Comparison of ENCODE assay signal across 7 mouse cellular contexts in genomic region chr8:128652399-128653109, GRCm38 (mm10). TPM values are rescaled to one million over a fixed set of nuclear protein-coding genes. Genes with fewer than 3 reads are reported as not detected.
DNase-seq lines count a peak whose midpoint lies in the region; ATAC-seq and TF ChIP-seq lines count a peak whose summit lies in the region.

No protein-coding gene starts in this region.

- WGBS in intestine, postnatal 0 days = 39% methylated on average over 6 of the region's 6 CpGs
- WGBS in intestine, embryonic 16.5 days = 29% methylated on average over 6 of the region's 6 CpGs
- WGBS in embryonic facial prominence, embryonic 14.5 days = 46% methylated on average over 6 of the region's 6 CpGs
- 35% methylated on average over 6 of the region's 6 CpGs for WGBS in liver, postnatal 0 days (ENCODE audit: insufficient replicate concordance)

- 0 out of 2 replicates have a peak, but pooled peaks cover 3% of the 10 kb centered on the region for H3K4me1 ChIP-seq in intestine, postnatal 0 days (replicated peaks; ENCODE audit: control insufficient read depth, insufficient read depth, low read length)
- peaks cover 5% of the 10 kb centered on the region for H3K4me1 ChIP-seq in intestine, embryonic 16.5 days (ENCODE audit: control insufficient read depth, insufficient read depth, low read length)
- peaks cover 7% of the 10 kb centered on the region for H3K4me1 ChIP-seq in embryonic facial prominence, embryonic 14.5 days (ENCODE audit: control insufficient read depth, insufficient read depth, low read length)
- H3K4me1 ChIP-seq in liver, postnatal 0 days (ENCODE audit: insufficient read depth) = peaks cover 2% of the 10 kb centered on the region

- DNase-seq in ZHBTc4 (ENCODE audit: low read depth, low spot score) = peak; percentile 57
- DNase-seq in embryonic facial prominence, embryonic 14.5 days (ENCODE audit: low spot score) = peak; percentile 84
- peak; percentile 29 for DNase-seq in liver, postnatal 0 days
- peak; percentile 50 for DNase-seq in telencephalon, adult 2 months (ENCODE audit: low read depth, low spot score)

- H3K27ac ChIP-seq in intestine, postnatal 0 days (ENCODE audit: low read depth, low read length) = no peak overlapping the region
- no peak overlapping the region for H3K27ac ChIP-seq in intestine, embryonic 16.5 days (ENCODE audit: low read length)
- no peak overlapping the region for H3K27ac ChIP-seq in embryonic facial prominence, embryonic 14.5 days (replicated peaks; ENCODE audit: low read depth, low read length)
- H3K27ac ChIP-seq in liver, postnatal 0 days (ENCODE audit: low read depth) = no peak overlapping the region

- no peaks in the 10 kb centered on the region for H3K36me3 ChIP-seq in intestine, postnatal 0 days (ENCODE audit: control insufficient read depth, insufficient read depth)
- H3K36me3 ChIP-seq in intestine, embryonic 16.5 days (ENCODE audit: control insufficient read depth, insufficient read depth, low read length) = no peaks in the 10 kb centered on the region
- H3K36me3 ChIP-seq in embryonic facial prominence, embryonic 14.5 days (ENCODE audit: control insufficient read depth, insufficient read depth, low read length) = no peaks in the 10 kb centered on the region
- no peaks in the 10 kb centered on the region for H3K36me3 ChIP-seq in liver, postnatal 0 days (replicated peaks; ENCODE audit: insufficient read depth, low read length)

- no peaks in the 10 kb centered on the region for H3K9me3 ChIP-seq in intestine, postnatal 0 days (ENCODE audit: control insufficient read depth)
- H3K9me3 ChIP-seq in intestine, embryonic 16.5 days (ENCODE audit: control insufficient read depth, low read length) = no peaks in the 10 kb centered on the region
- no peaks in the 10 kb centered on the region for H3K9me3 ChIP-seq in embryonic facial prominence, embryonic 14.5 days (ENCODE audit: control insufficient read depth, low read length)
- no peaks in the 10 kb centered on the region for H3K9me3 ChIP-seq in liver, postnatal 0 days (ENCODE audit: low read length)

- H3K4me3 ChIP-seq in intestine, postnatal 0 days (ENCODE audit: low read depth, low read length) = no peak overlapping the region
- H3K4me3 ChIP-seq in intestine, embryonic 16.5 days (ENCODE audit: low read length) = no peak overlapping the region
- H3K4me3 ChIP-seq in embryonic facial prominence, embryonic 14.5 days (ENCODE audit: low read depth, low read length) = no peak overlapping the region
- H3K4me3 ChIP-seq in liver, postnatal 0 days (ENCODE audit: low read depth, low read length) = no peak overlapping the region

- no peak for TF ChIP-seq EP300 in liver, postnatal 0 days (IDR thresholded peaks at IDR 0.05; ENCODE audit: low read depth)

- no peak overlapping the region for H3K4me2 ChIP-seq in intestine, postnatal 0 days (replicated peaks; ENCODE audit: low read depth)
- H3K4me2 ChIP-seq in intestine, embryonic 16.5 days (ENCODE audit: low read depth, low read length) = no peak overlapping the region
- no peak overlapping the region for H3K4me2 ChIP-seq in embryonic facial prominence, embryonic 14.5 days (ENCODE audit: low read depth, low read length)
- H3K4me2 ChIP-seq in liver, postnatal 0 days (ENCODE audit: low read depth, low read length) = no peak overlapping the region

- peak; percentile 81 for TF ChIP-seq CTCF in intestine, postnatal 0 days (IDR thresholded peaks at IDR 0.05; ENCODE audit: low read depth)
- peak; percentile 77 for TF ChIP-seq CTCF in liver, postnatal 0 days (IDR thresholded peaks at IDR 0.05; ENCODE audit: low read depth)

- no peak overlapping the region for H3K9ac ChIP-seq in intestine, postnatal 0 days (ENCODE audit: low read depth, low read length)
- no peak overlapping the region for H3K9ac ChIP-seq in intestine, embryonic 16.5 days (ENCODE audit: low read depth, low read length)
- no peak overlapping the region for H3K9ac ChIP-seq in embryonic facial prominence, embryonic 14.5 days (ENCODE audit: low read depth, low read length)
- H3K9ac ChIP-seq in liver, postnatal 0 days (replicated peaks) = no peak overlapping the region

- H3K27me3 ChIP-seq in intestine, postnatal 0 days (replicated peaks; ENCODE audit: control insufficient read depth, insufficient read depth, low read length) = no peaks in the 10 kb centered on the region
- H3K27me3 ChIP-seq in intestine, embryonic 16.5 days (replicated peaks; ENCODE audit: control insufficient read depth, insufficient read depth, low read length) = no peaks in the 10 kb centered on the region
- no peaks in the 10 kb centered on the region for H3K27me3 ChIP-seq in embryonic facial prominence, embryonic 14.5 days (replicated peaks; ENCODE audit: control insufficient read depth, insufficient read depth, low read length)
- no peaks in the 10 kb centered on the region for H3K27me3 ChIP-seq in liver, postnatal 0 days (ENCODE audit: insufficient read depth, low read length)

- no peak for ATAC-seq in intestine, postnatal 0 days
- ATAC-seq in intestine, embryonic 16.5 days = no peak
- ATAC-seq in CD4-positive, CD25-positive, alpha-beta regulatory T cell, adult 4 months = peak; percentile 44
- no peak for ATAC-seq in embryonic facial prominence, embryonic 14.5 days (ENCODE audit: low read depth)
- ATAC-seq in liver, postnatal 0 days = no peak

RNA-seq across cellular contexts. Expression of gene Itgb1, which starts 32.9 kb away (rescaled TPM):
- polyA plus RNA-seq in intestine, postnatal 0 days (2015; fragmentation: Nextera tagmentation; extraction: Ambion mirVana) = 185 and 188 TPM in 2 replicates
- 219 and 235 TPM in 2 replicates for polyA plus RNA-seq in intestine, embryonic 16.5 days (2015; fragmentation: Nextera tagmentation; extraction: Ambion mirVana)
- polyA plus RNA-seq in CD4-positive, CD25-positive, alpha-beta regulatory T cell, adult 4 months (2017; shearing (Covaris generic)) = 10 to 100 TPM; 67.0 to 77.7 TPM
- 331 and 346 TPM in 2 replicates for polyA plus RNA-seq in embryonic facial prominence, embryonic 14.5 days (2014; fragmentation: Nextera tagmentation; extraction: Ambion mirVana)
- 60.8 and 64.8 TPM in 2 replicates for polyA plus RNA-seq in liver, postnatal 0 days (2015; fragmentation: Nextera tagmentation; extraction: Ambion mirVana)

Comparison
In these comparisons a context has a peak if more than half of its experiments do, and no peak if none do; other contexts are left out.
1. DNase-seq: peak in every context shown above with its lines; median percentile 84 in embryonic facial prominence, embryonic 14.5 days; 57 in ZHBTc4; 50 in telencephalon, adult 2 months; 29 in liver, postnatal 0 days.